Mouse (Mus musculus) frontal cortex, postnatal 14 days (tissue): ENCODE measurements around the gene A330070K13Rik.

ENCODE experiments used
- DNase-seq, 2 experiments: peaks; one replicate each; pipeline ENCODE4 v3.0.0; 2022; ENCODE audit warnings: low spot score in 2 of 2

The A330070K13Rik gene

DNA sequence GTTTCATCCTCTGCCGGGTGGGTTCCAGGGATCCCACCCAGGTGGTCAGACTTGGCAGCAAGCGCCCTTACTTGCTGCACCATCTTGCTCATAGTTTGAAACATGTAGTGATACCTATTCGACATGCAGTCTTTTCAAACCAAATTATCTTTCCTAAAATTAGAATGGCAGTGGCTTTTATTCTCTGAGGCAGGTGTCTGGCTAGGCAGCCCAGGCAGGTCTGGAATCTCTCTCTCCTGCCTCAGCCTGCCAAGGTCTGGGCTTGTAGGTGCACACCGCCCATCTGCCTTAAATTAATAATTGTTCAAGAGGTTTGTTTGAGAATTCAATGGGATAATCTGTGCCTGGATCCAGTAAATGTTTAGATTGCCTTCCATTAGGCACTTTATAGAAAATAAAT is 53.6 kb downstream of the A330070K13Rik start:
- DNase-seq: no peak

DNA sequence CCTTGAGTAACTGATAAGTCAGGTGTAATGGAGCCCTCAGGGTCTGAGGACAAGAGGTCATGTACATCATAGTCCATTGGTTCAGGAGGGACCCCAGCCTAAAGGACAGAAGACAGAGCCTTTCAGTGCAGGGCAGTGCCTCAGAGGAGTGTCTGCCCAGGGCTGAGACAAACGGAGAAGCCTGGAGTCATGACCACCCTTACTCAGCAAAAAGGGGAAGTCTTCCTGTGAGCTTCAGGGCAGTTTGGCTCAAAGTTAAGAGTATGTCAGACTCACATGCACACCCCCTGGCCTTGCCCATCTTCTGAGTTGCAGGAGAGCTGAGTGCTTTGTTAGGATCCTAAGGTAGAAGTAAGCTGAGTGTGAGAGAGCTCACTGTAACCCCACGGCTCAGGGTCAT is 54.5 kb downstream of the A330070K13Rik start:
- no peak for DNase-seq
